Mouse (Mus musculus): ENCODE data around the gene Fam32a. TPM values are rescaled to one million over a fixed set of nuclear protein-coding genes. Genes with fewer than 3 reads are reported as not detected.
A peak's percentile ranks its signal among the peaks of the same experiment; 100 is the strongest.

Fam32a gene
- polyA plus RNA-seq, 1 experiment from 2014 or later, result 76.0 TPM

- Histone ChIP-seq H3K9me3 (ENCODE audit: control insufficient read depth, low read length) (no peaks in the 10 kb centered on the region), H3K27me3 (ENCODE audit: control insufficient read depth, insufficient read depth, low read length) (no peaks in the 10 kb centered on the region), H3K4me3 (ENCODE audit: low read depth, low read length) (no peak overlapping the region), H3K4me2 (ENCODE audit: low read depth, low read length, severe bottlenecking) (no peak overlapping the region), H3K4me1 (replicated peaks; ENCODE audit: control insufficient read depth, insufficient read depth, low read length) (no peaks in the 10 kb centered on the region), H3K36me3 (ENCODE audit: control insufficient read depth, insufficient read depth, low read length) (no peaks in the 10 kb centered on the region; the same call in 1 of the 2 replicates), H3K27ac (ENCODE audit: low read depth, low read length) (no peak overlapping the region), H3K9ac (ENCODE audit: low read length) (no peak overlapping the region)
- ATAC-seq (replicated peaks; ENCODE audit: low FRiP score) (no peak), DNase-seq (ENCODE audit: low spot score) (no peak)
- WGBS, result 81% methylated on average over 1 of the region's 1 CpGs
Observed at GRCm38 (mm10) chr8:72257902-72258238, 38.3 kb downstream of the Fam32a start.

GRCm38 (mm10) chr8:72259862-72260261, 40.3 kb downstream of the Fam32a start:
- H3K27me3 ChIP-seq (ENCODE audit: control insufficient read depth, insufficient read depth, low read length), result no peaks in the 10 kb centered on the region
- no peak overlapping the region for H3K9ac ChIP-seq (ENCODE audit: low read length)
- H3K4me1 ChIP-seq (replicated peaks; ENCODE audit: control insufficient read depth, insufficient read depth, low read length), result no peaks in the 10 kb centered on the region
- ATAC-seq (replicated peaks; ENCODE audit: low FRiP score) (no peak), DNase-seq (ENCODE audit: low spot score) (no peak)
- H3K4me3 ChIP-seq (ENCODE audit: low read depth, low read length), result no peak overlapping the region
- WGBS, result 74% methylated on average over 2 of the region's 2 CpGs
- no peak overlapping the region for H3K4me2 ChIP-seq (ENCODE audit: low read depth, low read length, severe bottlenecking)
- no peak overlapping the region for H3K27ac ChIP-seq (ENCODE audit: low read depth, low read length)
- no peaks in the 10 kb centered on the region; the same call in 1 of the 2 replicates for H3K36me3 ChIP-seq (ENCODE audit: control insufficient read depth, insufficient read depth, low read length)
- no peaks in the 10 kb centered on the region for H3K9me3 ChIP-seq (ENCODE audit: control insufficient read depth, low read length)

- 0 out of 2 replicates have a peak, but pooled peaks have one; percentile 18 for ATAC-seq (replicated peaks; ENCODE audit: low FRiP score)
- no peaks in the 10 kb centered on the region for H3K9me3 ChIP-seq (ENCODE audit: control insufficient read depth, low read length)
- no peak overlapping the region for H3K9ac ChIP-seq (ENCODE audit: low read length)
- H3K27me3 ChIP-seq (ENCODE audit: control insufficient read depth, insufficient read depth, low read length), result no peaks in the 10 kb centered on the region
- no peaks in the 10 kb centered on the region for H3K4me1 ChIP-seq (replicated peaks; ENCODE audit: control insufficient read depth, insufficient read depth, low read length)
- H3K4me3 ChIP-seq (ENCODE audit: low read depth, low read length), result no peak overlapping the region
- no peak for DNase-seq (ENCODE audit: low spot score)
- no peaks in the 10 kb centered on the region; the same call in 1 of the 2 replicates for H3K36me3 ChIP-seq (ENCODE audit: control insufficient read depth, insufficient read depth, low read length)
- no peak overlapping the region for H3K27ac ChIP-seq (ENCODE audit: low read depth, low read length)
- H3K4me2 ChIP-seq (ENCODE audit: low read depth, low read length, severe bottlenecking), result no peak overlapping the region
- 62% methylated on average over 4 of the region's 4 CpGs for WGBS
Observed at GRCm38 (mm10) chr8:72260585-72260984, 41.1 kb downstream of the Fam32a start.

- Histone ChIP-seq H3K36me3 (ENCODE audit: control insufficient read depth, insufficient read depth, low read length) (no peaks in the 10 kb centered on the region), H3K4me3 (ENCODE audit: low read depth, low read length) (no peak overlapping the region), H3K4me2 (ENCODE audit: low read depth, low read length, severe bottlenecking) (no peak overlapping the region), H3K27me3 (ENCODE audit: control insufficient read depth, insufficient read depth, low read length) (no peaks in the 10 kb centered on the region), H3K9ac (ENCODE audit: low read length) (no peak overlapping the region), H3K4me1 (replicated peaks; ENCODE audit: control insufficient read depth, insufficient read depth, low read length) (no peaks in the 10 kb centered on the region), H3K9me3 (ENCODE audit: control insufficient read depth, low read length) (no peaks in the 10 kb centered on the region), H3K27ac (ENCODE audit: low read depth, low read length) (no peak overlapping the region)
- WGBS, result 34% methylated on average over 2 of the region's 2 CpGs
- DNase-seq (ENCODE audit: low spot score), result peak; percentile 78
- ATAC-seq (replicated peaks; ENCODE audit: low FRiP score), result peak; percentile 44; the same call in 1 of the 2 replicates
Observed at GRCm38 (mm10) chr8:72261019-72261418, 41.5 kb downstream of the Fam32a start.

DNA sequence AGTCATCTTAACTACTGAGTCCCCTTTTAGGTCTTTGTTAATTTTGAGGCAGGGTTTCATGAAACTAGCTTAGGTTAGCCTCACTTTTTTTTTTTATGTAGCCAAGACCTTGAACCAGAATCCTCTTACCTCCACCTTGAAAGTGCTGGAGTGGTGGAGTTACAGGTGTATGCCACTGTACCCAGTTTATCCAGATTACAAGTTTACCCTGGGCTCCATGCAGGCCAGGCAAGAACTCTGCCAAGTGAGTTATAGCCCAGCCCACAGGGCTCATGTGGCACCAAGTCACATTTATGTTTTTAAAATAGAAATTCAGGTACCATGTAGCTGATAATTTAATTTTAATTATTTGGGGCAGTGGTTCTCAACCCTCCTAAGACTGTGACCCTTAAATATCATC, 41.9 kb downstream of the Fam32a start:
- DNase-seq (ENCODE audit: low spot score) (no peak), ATAC-seq (replicated peaks; ENCODE audit: low FRiP score) (no peak)
- H3K9ac ChIP-seq (ENCODE audit: low read length), result no peak overlapping the region
- no peaks in the 10 kb centered on the region for H3K27me3 ChIP-seq (ENCODE audit: control insufficient read depth, insufficient read depth, low read length)
- no peaks in the 10 kb centered on the region for H3K4me1 ChIP-seq (replicated peaks; ENCODE audit: control insufficient read depth, insufficient read depth, low read length)
- H3K4me2 ChIP-seq (ENCODE audit: low read depth, low read length, severe bottlenecking), result no peak overlapping the region
- H3K27ac ChIP-seq (ENCODE audit: low read depth, low read length), result no peak overlapping the region
- no peaks in the 10 kb centered on the region for H3K36me3 ChIP-seq (ENCODE audit: control insufficient read depth, insufficient read depth, low read length)
- H3K4me3 ChIP-seq (ENCODE audit: low read depth, low read length), result no peak overlapping the region
- H3K9me3 ChIP-seq (ENCODE audit: control insufficient read depth, low read length), result no peaks in the 10 kb centered on the region

- Histone ChIP-seq H3K9ac (ENCODE audit: low read length) (no peak overlapping the region), H3K4me3 (ENCODE audit: low read depth, low read length) (no peak overlapping the region), H3K27me3 (ENCODE audit: control insufficient read depth, insufficient read depth, low read length) (no peaks in the 10 kb centered on the region), H3K9me3 (ENCODE audit: control insufficient read depth, low read length) (no peaks in the 10 kb centered on the region), H3K36me3 (ENCODE audit: control insufficient read depth, insufficient read depth, low read length) (no peaks in the 10 kb centered on the region), H3K27ac (ENCODE audit: low read depth, low read length) (no peak overlapping the region), H3K4me1 (replicated peaks; ENCODE audit: control insufficient read depth, insufficient read depth, low read length) (no peaks in the 10 kb centered on the region), H3K4me2 (ENCODE audit: low read depth, low read length, severe bottlenecking) (no peak overlapping the region)
- ATAC-seq (replicated peaks; ENCODE audit: low FRiP score) (no peak), DNase-seq (ENCODE audit: low spot score) (no peak)
- whole genome bisulfite sequencing, result 41% methylated on average over 5 of the region's 5 CpGs
Observed at GRCm38 (mm10) chr8:72261872-72262271, 42.3 kb downstream of the Fam32a start.

DNA sequence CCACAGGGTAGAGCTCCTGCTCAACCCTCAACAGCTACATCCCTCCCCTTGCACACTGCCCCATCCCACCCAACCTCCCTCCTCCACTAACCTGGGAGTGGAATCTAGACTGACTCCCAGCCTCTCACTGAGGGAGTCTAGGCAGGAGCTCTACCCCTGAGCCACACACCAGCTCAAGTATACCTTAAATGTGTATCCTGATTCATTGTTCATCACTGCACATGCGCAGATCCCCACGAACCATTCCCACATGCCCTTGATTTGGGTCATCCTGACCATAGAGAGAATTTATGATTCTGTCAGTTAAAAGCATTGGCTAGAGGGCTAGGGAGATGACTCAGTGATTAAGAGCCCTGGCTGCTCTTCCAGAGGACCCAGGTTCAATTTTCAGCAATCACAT, 43.2 kb downstream of the Fam32a start:
- H3K36me3 ChIP-seq (ENCODE audit: control insufficient read depth, insufficient read depth, low read length), result no peaks in the 10 kb centered on the region
- H3K4me3 ChIP-seq (ENCODE audit: low read depth, low read length), result no peak overlapping the region
- no peak overlapping the region for H3K4me2 ChIP-seq (ENCODE audit: low read depth, low read length, severe bottlenecking)
- no peaks in the 10 kb centered on the region for H3K9me3 ChIP-seq (ENCODE audit: control insufficient read depth, low read length)
- H3K27ac ChIP-seq (ENCODE audit: low read depth, low read length), result no peak overlapping the region
- H3K9ac ChIP-seq (ENCODE audit: low read length), result no peak overlapping the region
- H3K27me3 ChIP-seq (ENCODE audit: control insufficient read depth, insufficient read depth, low read length), result no peaks in the 10 kb centered on the region
- no peaks in the 10 kb centered on the region for H3K4me1 ChIP-seq (replicated peaks; ENCODE audit: control insufficient read depth, insufficient read depth, low read length)
- WGBS, result 87% methylated on average over 2 of the region's 2 CpGs
- DNase-seq (ENCODE audit: low spot score), result no peak
- ATAC-seq (replicated peaks; ENCODE audit: low FRiP score), result no peak

DNA sequence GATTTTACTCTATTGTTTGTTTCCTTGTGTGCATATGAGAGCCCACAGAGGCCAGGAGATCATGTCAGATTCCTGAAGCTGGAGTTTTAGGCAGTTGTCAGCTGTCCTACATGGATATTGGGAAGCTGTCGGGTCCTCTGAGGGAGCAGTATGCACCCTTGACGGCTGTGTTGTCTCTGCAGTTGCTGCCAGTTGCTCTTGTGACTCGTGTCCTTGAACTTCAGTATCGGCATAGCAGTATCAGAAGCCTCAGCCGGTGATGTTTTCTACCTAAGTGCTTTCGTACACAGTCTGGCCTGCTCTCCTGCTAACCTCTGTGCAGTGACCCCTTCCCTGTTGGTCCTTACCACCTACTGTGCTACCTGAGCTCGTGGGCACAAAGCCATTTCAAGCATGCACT, 43.9 kb downstream of the Fam32a start:
- no peak for DNase-seq (ENCODE audit: low spot score)
- ATAC-seq (replicated peaks; ENCODE audit: low FRiP score), result no peak

GRCm38 (mm10) chr8:72265342-72265741, 45.8 kb downstream of the Fam32a start:
- Histone ChIP-seq H3K27ac (ENCODE audit: low read depth, low read length) (no peak overlapping the region), H3K4me1 (replicated peaks; ENCODE audit: control insufficient read depth, insufficient read depth, low read length) (no peaks in the 10 kb centered on the region), H3K36me3 (ENCODE audit: control insufficient read depth, insufficient read depth, low read length) (no peaks in the 10 kb centered on the region), H3K4me2 (ENCODE audit: low read depth, low read length, severe bottlenecking) (no peak overlapping the region), H3K9me3 (ENCODE audit: control insufficient read depth, low read length) (no peaks in the 10 kb centered on the region), H3K9ac (ENCODE audit: low read length) (no peak overlapping the region), H3K4me3 (ENCODE audit: low read depth, low read length) (no peak overlapping the region), H3K27me3 (ENCODE audit: control insufficient read depth, insufficient read depth, low read length) (no peaks in the 10 kb centered on the region)
- WGBS, result 76% methylated on average over 4 of the region's 7 CpGs
- ATAC-seq (replicated peaks; ENCODE audit: low FRiP score) (no peak), DNase-seq (ENCODE audit: low spot score) (no peak)

More for the DNA sequence above, 43.9 kb downstream of the Fam32a start:
- no peak overlapping the region for H3K27ac ChIP-seq (ENCODE audit: low read depth, low read length)
- no peaks in the 10 kb centered on the region for H3K27me3 ChIP-seq (ENCODE audit: control insufficient read depth, insufficient read depth, low read length)
- no peaks in the 10 kb centered on the region for H3K36me3 ChIP-seq (ENCODE audit: control insufficient read depth, insufficient read depth, low read length)
- no peaks in the 10 kb centered on the region for H3K9me3 ChIP-seq (ENCODE audit: control insufficient read depth, low read length)
- WGBS, result 77% methylated on average over 7 of the region's 7 CpGs
- H3K4me3 ChIP-seq (ENCODE audit: low read depth, low read length), result no peak overlapping the region
- H3K9ac ChIP-seq (ENCODE audit: low read length), result no peak overlapping the region
- H3K4me1 ChIP-seq (replicated peaks; ENCODE audit: control insufficient read depth, insufficient read depth, low read length), result no peaks in the 10 kb centered on the region
- H3K4me2 ChIP-seq (ENCODE audit: low read depth, low read length, severe bottlenecking), result no peak overlapping the region
